Mouse (Mus musculus) CD4-positive helper T cell, adult 2 months (primary cell): ENCODE results near the gene Grb7.

Source experiments
- DNase-seq: peaks from one replicate; pipeline ENCODE4 v3.0.0-alpha.2; 2012; ENCODE audit warnings: low read depth, missing footprints, low spot score

Grb7 gene

GRCm38 (mm10) chr11:98469761-98470714, 23.8 kb downstream of the Grb7 start:
- peak; percentile 86 for DNase-seq

GRCm38 (mm10) chr11:98470795-98471194, 24.6 kb downstream of the Grb7 start:
- DNase-seq: no peak

GRCm38 (mm10) chr11:98472696-98473095, 26.5 kb downstream of the Grb7 start:
- no peak for DNase-seq

- DNase-seq: no peak
These were observed 27.8 kb downstream of the Grb7 start for GRCm38 (mm10) chr11:98473916-98474479.

- DNase-seq: no peak
These were observed 28.8 kb downstream of the Grb7 start for GRCm38 (mm10) chr11:98474967-98475366.

- no peak for DNase-seq
These were observed 29.6 kb downstream of the Grb7 start for GRCm38 (mm10) chr11:98475630-98476433.

GRCm38 (mm10) chr11:98476434-98476807, 30.2 kb downstream of the Grb7 start:
- no peak for DNase-seq

GRCm38 (mm10) chr11:98477011-98477701, 31.0 kb downstream of the Grb7 start:
- DNase-seq: peak; percentile 65

- DNase-seq: peak; percentile 48
These were observed 33.1 kb downstream of the Grb7 start for GRCm38 (mm10) chr11:98479026-98479939.

GRCm38 (mm10) chr11:98479940-98480497, 33.8 kb downstream of the Grb7 start:
- DNase-seq: peak; percentile 62

GRCm38 (mm10) chr11:98481231-98481630, 35.0 kb downstream of the Grb7 start:
- DNase-seq: peak; percentile 53

- DNase-seq: no peak
These were observed 35.9 kb downstream of the Grb7 start for GRCm38 (mm10) chr11:98482067-98482466.

GRCm38 (mm10) chr11:98485749-98486148, 39.6 kb downstream of the Grb7 start:
- no peak for DNase-seq

GRCm38 (mm10) chr11:98487526-98488040, 41.4 kb downstream of the Grb7 start:
- peak; percentile 78 for DNase-seq

- peak; percentile 47 for DNase-seq
These were observed 42.5 kb downstream of the Grb7 start for GRCm38 (mm10) chr11:98488540-98489234.

GRCm38 (mm10) chr11:98491571-98491970, 45.4 kb downstream of the Grb7 start:
- no peak for DNase-seq

- peak; percentile 75 for DNase-seq
These were observed 46.8 kb downstream of the Grb7 start for GRCm38 (mm10) chr11:98492959-98493358.

- DNase-seq: no peak
These were observed 47.2 kb downstream of the Grb7 start for GRCm38 (mm10) chr11:98493394-98493793.

GRCm38 (mm10) chr11:98495176-98495719, 49.1 kb downstream of the Grb7 start:
- DNase-seq: peak; percentile 42
